Mouse (Mus musculus): ENCODE results near the gene Gm17482. TPM values are rescaled to one million over a fixed set of nuclear protein-coding genes. Genes with fewer than 3 reads are reported as not detected.

Gene Gm17482
- total RNA-seq, 1 experiment from 2014 or later: not detected

DNA sequence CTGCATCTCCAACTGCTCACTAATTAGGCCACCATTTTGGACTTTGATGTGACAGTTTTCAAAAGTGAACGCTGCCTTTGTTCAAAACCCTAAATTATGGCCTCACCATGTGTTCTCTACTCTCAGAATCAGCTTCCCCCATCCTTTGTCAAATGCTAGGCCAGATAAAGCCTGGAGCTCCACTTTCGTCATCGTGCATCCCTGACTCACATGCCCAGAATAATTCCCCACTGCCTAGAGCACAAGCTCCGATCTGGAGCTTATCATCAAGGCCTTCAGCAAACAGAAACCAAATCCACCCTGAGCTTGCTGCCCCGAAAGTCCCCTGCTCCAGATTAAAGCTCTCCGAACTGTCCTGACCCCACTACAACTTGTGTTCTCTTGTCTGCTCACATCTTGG is 65.5 kb downstream of the Gm17482 start:
- no peak for DNase-seq

DNA sequence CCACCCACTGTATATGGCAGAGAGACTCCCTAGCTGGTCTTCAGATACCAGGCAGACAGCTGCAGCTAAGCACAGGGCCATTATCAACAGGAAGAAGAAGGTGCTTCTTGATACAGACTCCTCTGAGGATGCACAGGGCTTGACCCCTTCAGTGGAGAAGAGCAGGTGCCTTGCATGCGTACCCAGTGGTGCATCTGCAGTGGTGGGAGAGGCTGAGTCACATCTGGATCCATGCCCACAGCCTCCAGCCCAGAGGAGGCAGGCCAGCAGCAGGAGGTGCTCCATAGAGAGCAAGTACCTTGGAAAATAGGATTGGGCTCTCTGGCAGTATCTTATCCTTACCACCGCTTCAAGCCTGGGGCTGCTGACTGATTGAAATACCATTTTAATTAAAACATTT is 66.7 kb downstream of the Gm17482 start:
- no peak for DNase-seq

DNA sequence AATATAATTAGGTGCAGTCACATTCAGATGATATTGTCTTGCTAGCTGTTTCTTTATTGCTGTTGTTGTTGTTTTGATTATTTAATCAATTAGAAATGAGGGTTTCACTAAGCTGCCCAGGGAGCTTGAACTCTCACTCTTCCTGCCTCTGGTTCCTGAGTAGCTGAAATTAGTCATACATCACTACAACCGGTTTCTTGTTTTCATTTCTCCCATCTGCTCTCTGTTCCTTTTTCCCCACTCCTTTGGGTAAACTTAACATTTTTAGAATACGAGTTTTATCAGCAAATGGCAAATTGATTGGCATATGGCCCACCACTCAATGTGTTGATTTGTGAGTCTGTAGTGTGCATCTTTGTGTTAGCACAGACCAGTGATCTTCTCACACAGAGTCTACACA is 80.0 kb downstream of the Gm17482 start:
- no peak for DNase-seq

Other genes with a start within 250 kb of the Gm17482 start
- 14.3 and 19.9 TPM in 2 replicates for gene Tamm41, start 189.5 kb upstream of the Gm17482 start, total RNA-seq (2021)
- gene Syn2, start 92.4 kb upstream of the Gm17482 start, total RNA-seq (2021): 12.5 and 18.9 TPM in 2 replicates
- 3.3 and 3.4 TPM in 2 replicates for gene Timp4, start 24.9 kb downstream of the Gm17482 start, total RNA-seq (2021)
- 37.1 and 50.3 TPM in 2 replicates for gene Pparg, start 133.6 kb downstream of the Gm17482 start, total RNA-seq (2021)

Measured in adrenal gland, postnatal 25 days (tissue).